Mouse (Mus musculus): ENCODE data around the gene Ggn.
"Not testable (repeated sequence)": the region's sequence is repeated elsewhere in the genome, so short reads cannot be mapped to it uniquely, and the experiment has no call there.

The Ggn gene

GRCm38 (mm10) chr7:29170066-29170754, at the start of gene Ggn, which contains the start of gene Spred3:
Gene Ggn, plus strand, starts transcription at chr7:29170210.
Gene Spred3, minus strand, starts transcription at chr7:29170411.
- DNase-seq (ENCODE audit: low read depth, low spot score), result no peak

GRCm38 (mm10) chr7:29122821-29123220, 47.2 kb upstream of the Ggn start:
- no peak for DNase-seq (ENCODE audit: low read depth, low spot score)

GRCm38 (mm10) chr7:29123531-29124358, 46.3 kb upstream of the Ggn start:
- DNase-seq (ENCODE audit: low read depth, low spot score), result no peak

- DNase-seq (ENCODE audit: low read depth, low spot score), result no peak
Measured at GRCm38 (mm10) chr7:29124970-29125369, 45.0 kb upstream of the Ggn start, which contains the start of gene Ryr1. Gene Ryr1, minus strand, starts transcription at chr7:29125179.

- DNase-seq (ENCODE audit: low read depth, low spot score), result no peak
Measured at GRCm38 (mm10) chr7:29126173-29126915, 43.7 kb upstream of the Ggn start.

GRCm38 (mm10) chr7:29128725-29129124, 41.3 kb upstream of the Ggn start:
- no peak for DNase-seq (ENCODE audit: low read depth, low spot score)

- DNase-seq (ENCODE audit: low read depth, low spot score), result no peak
Measured at GRCm38 (mm10) chr7:29134230-29134629, 35.8 kb upstream of the Ggn start.

GRCm38 (mm10) chr7:29134693-29135386, 35.2 kb upstream of the Ggn start, which contains the start of gene Rasgrp4:
Gene Rasgrp4, plus strand, starts transcription at chr7:29134851.
- no peak for DNase-seq (ENCODE audit: low read depth, low spot score)

GRCm38 (mm10) chr7:29137429-29137828, 32.6 kb upstream of the Ggn start:
- no peak for DNase-seq (ENCODE audit: low read depth, low spot score)

- DNase-seq (ENCODE audit: low read depth, low spot score), result not testable (repeated sequence)
Measured at GRCm38 (mm10) chr7:29139237-29139636, 30.8 kb upstream of the Ggn start.

- no peak for DNase-seq (ENCODE audit: low read depth, low spot score)
Measured at GRCm38 (mm10) chr7:29141416-29141815, 28.6 kb upstream of the Ggn start.

GRCm38 (mm10) chr7:29144006-29144405, 26.0 kb upstream of the Ggn start:
- DNase-seq (ENCODE audit: low read depth, low spot score), result no peak

GRCm38 (mm10) chr7:29146625-29147367, 23.2 kb upstream of the Ggn start:
- no peak for DNase-seq (ENCODE audit: low read depth, low spot score)

GRCm38 (mm10) chr7:29148771-29149170, 21.2 kb upstream of the Ggn start:
- no peak for DNase-seq (ENCODE audit: low read depth, low spot score)

- no peak for DNase-seq (ENCODE audit: low read depth, low spot score)
Measured at GRCm38 (mm10) chr7:29151486-29151885, 18.5 kb upstream of the Ggn start.

GRCm38 (mm10) chr7:29154018-29154720, 15.8 kb upstream of the Ggn start:
- DNase-seq (ENCODE audit: low read depth, low spot score), result no peak

- DNase-seq (ENCODE audit: low read depth, low spot score), result peak; percentile 82
Measured at GRCm38 (mm10) chr7:29155196-29155837, 14.7 kb upstream of the Ggn start.

- DNase-seq (ENCODE audit: low read depth, low spot score), result peak; percentile 83
Measured at GRCm38 (mm10) chr7:29155838-29156782, 13.9 kb upstream of the Ggn start, which contains the start of gene Fam98c. Gene Fam98c, minus strand, starts transcription at chr7:29156234.

Measured in telencephalon, adult 2 months (tissue).